Mouse (Mus musculus): ENCODE data around the gene Tspan15. TPM values are rescaled to one million over a fixed set of nuclear protein-coding genes. Genes with fewer than 3 reads are reported as not detected.

Tspan15 gene
- total and polyA plus RNA-seq, 2 experiments = 4.1 to 8.6 TPM

DNA sequence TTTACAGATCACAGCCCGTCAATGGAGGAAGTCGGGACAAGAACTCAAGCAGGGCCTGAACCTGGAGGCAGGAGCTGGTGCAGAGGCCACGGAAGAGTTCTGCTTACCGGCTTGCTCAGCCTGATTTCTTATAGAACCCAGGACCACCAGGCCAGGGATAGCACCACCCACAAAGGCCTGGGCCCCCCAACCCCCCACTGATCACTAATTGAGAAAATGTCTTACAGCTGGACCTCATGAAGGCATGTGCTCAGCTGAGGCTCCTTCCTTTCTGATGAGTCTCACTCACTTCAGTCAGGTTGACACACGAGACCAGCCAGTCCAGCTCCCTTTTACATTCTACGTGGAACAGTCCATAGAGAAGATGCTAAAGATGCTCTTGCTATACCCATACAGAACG, 5.2 kb downstream of the Tspan15 start:
- TF ChIP-seq POLR2A (IDR thresholded peaks at IDR 0.05; ENCODE audit: extremely low read depth, insufficient read depth, low read length) = no peak
- TF ChIP-seq CTCF (IDR thresholded peaks at IDR 0.05; ENCODE audit: low read depth, low read length) = no peak
- H3K4me1 ChIP-seq (ENCODE audit: control insufficient read depth, insufficient read depth, low read length) = no peaks in the 10 kb centered on the region; the same call in 1 of the 2 replicates
- no peak overlapping the region for H3K4me3 ChIP-seq (ENCODE audit: insufficient read depth, low read depth, low read length)
- WGBS = 81% methylated on average over 7 of the region's 7 CpGs
- DNase-seq (ENCODE audit: extremely low read depth, low read depth, low spot score) = no peak
- no peak overlapping the region for H3K27ac ChIP-seq (replicated peaks; ENCODE audit: insufficient read depth, low read depth, low read length)
- H3K27me3 ChIP-seq (ENCODE audit: control insufficient read depth, insufficient read depth, low read length) = no peaks in the 10 kb centered on the region
- peaks cover 4% of the 10 kb centered on the region; the same call in 1 of the 2 replicates for H3K79me2 ChIP-seq (ENCODE audit: control insufficient read depth, insufficient read depth, low read length)
- H3K36me3 ChIP-seq (ENCODE audit: control insufficient read depth, insufficient read depth, low read length) = no peaks in the 10 kb centered on the region
- no peak overlapping the region for H3K9ac ChIP-seq (ENCODE audit: low read depth, low read length)

- 58% methylated on average over 6 of the region's 6 CpGs for WGBS
- DNase-seq (ENCODE audit: extremely low read depth, low read depth, low spot score) = no peak
- Histone ChIP-seq H3K4me3 (ENCODE audit: insufficient read depth, low read depth, low read length) (no peak overlapping the region), H3K27me3 (ENCODE audit: control insufficient read depth, insufficient read depth, low read length) (no peaks in the 10 kb centered on the region), H3K9ac (ENCODE audit: low read depth, low read length) (no peak overlapping the region), H3K79me2 (ENCODE audit: control insufficient read depth, insufficient read depth, low read length) (no peaks in the 10 kb centered on the region; the same call in 1 of the 2 replicates), H3K36me3 (ENCODE audit: control insufficient read depth, insufficient read depth, low read length) (no peaks in the 10 kb centered on the region), H3K4me1 (ENCODE audit: control insufficient read depth, insufficient read depth, low read length) (no peaks in the 10 kb centered on the region; the same call in 1 of the 2 replicates), H3K27ac (replicated peaks; ENCODE audit: insufficient read depth, low read depth, low read length) (no peak overlapping the region)
- TF ChIP-seq CTCF (IDR thresholded peaks at IDR 0.05; ENCODE audit: low read depth, low read length) (no peak), POLR2A (IDR thresholded peaks at IDR 0.05; ENCODE audit: extremely low read depth, insufficient read depth, low read length) (no peak)
Measured at GRCm38 (mm10) chr10:62224231-62224630, 6.8 kb downstream of the Tspan15 start.

DNA sequence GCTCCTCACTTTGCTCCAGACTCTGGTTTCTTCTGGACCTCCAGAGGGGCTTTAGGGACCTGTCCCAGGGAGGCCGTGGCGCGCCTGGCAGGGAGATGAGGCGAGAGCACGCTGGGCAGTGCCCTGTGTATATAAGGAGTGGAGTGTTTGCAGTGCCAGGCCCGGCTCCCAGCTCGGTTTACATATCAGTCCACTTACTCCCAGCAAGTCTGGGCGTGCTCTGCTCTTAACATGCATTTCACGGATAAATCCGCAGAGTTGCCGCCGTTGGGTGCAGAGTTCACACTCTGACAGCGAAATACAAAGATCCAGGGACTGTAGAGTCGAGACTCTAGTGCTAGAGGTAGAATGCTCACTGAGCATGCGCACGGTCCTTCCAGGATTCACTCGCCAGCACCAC, 8.3 kb downstream of the Tspan15 start:
- no peak for DNase-seq (ENCODE audit: extremely low read depth, low read depth, low spot score)
- no peaks in the 10 kb centered on the region; the same call in 1 of the 2 replicates for H3K4me1 ChIP-seq (ENCODE audit: control insufficient read depth, insufficient read depth, low read length)
- 65% methylated on average over 17 of the region's 17 CpGs for WGBS
- no peaks in the 10 kb centered on the region; the same call in 1 of the 2 replicates for H3K79me2 ChIP-seq (ENCODE audit: control insufficient read depth, insufficient read depth, low read length)
- no peak overlapping the region for H3K4me3 ChIP-seq (ENCODE audit: insufficient read depth, low read depth, low read length)
- TF ChIP-seq POLR2A (IDR thresholded peaks at IDR 0.05; ENCODE audit: extremely low read depth, insufficient read depth, low read length) (no peak), CTCF (IDR thresholded peaks at IDR 0.05; ENCODE audit: low read depth, low read length) (no peak)
- H3K27ac ChIP-seq (replicated peaks; ENCODE audit: insufficient read depth, low read depth, low read length) = no peak overlapping the region
- no peaks in the 10 kb centered on the region for H3K27me3 ChIP-seq (ENCODE audit: control insufficient read depth, insufficient read depth, low read length)
- H3K36me3 ChIP-seq (ENCODE audit: control insufficient read depth, insufficient read depth, low read length) = no peaks in the 10 kb centered on the region
- no peak overlapping the region for H3K9ac ChIP-seq (ENCODE audit: low read depth, low read length)

DNA sequence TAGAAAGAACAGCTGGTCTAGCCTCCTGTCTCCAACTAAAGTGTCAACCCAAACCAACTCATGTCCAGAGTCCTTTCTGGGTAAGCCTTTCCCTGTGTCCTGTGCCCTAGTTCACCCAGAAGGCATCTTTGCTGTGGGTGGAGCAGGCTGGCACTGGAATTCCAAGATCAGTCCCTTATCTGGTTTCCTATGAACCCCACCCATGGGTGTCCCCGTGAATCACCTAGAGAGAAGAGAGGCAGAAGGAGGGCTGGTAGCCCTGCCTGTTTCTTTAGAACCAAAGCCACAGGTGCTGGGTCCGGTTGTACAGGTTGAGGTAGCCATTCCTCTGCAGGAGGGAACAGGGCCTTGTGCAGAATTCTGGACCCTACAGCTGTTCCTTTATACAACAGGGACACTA, 9.4 kb downstream of the Tspan15 start:
- H3K27me3 ChIP-seq (ENCODE audit: control insufficient read depth, insufficient read depth, low read length) = no peaks in the 10 kb centered on the region
- H3K36me3 ChIP-seq (ENCODE audit: control insufficient read depth, insufficient read depth, low read length) = no peaks in the 10 kb centered on the region
- H3K27ac ChIP-seq (replicated peaks; ENCODE audit: insufficient read depth, low read depth, low read length) = no peak overlapping the region
- no peak for TF ChIP-seq POLR2A (IDR thresholded peaks at IDR 0.05; ENCODE audit: extremely low read depth, insufficient read depth, low read length)
- no peak for TF ChIP-seq CTCF (IDR thresholded peaks at IDR 0.05; ENCODE audit: low read depth, low read length)
- no peak for DNase-seq (ENCODE audit: extremely low read depth, low read depth, low spot score)
- 82% methylated on average over 2 of the region's 2 CpGs for WGBS
- H3K9ac ChIP-seq (ENCODE audit: low read depth, low read length) = no peak overlapping the region
- no peaks in the 10 kb centered on the region; the same call in 1 of the 2 replicates for H3K79me2 ChIP-seq (ENCODE audit: control insufficient read depth, insufficient read depth, low read length)
- no peak overlapping the region for H3K4me3 ChIP-seq (ENCODE audit: insufficient read depth, low read depth, low read length)
- H3K4me1 ChIP-seq (ENCODE audit: control insufficient read depth, insufficient read depth, low read length) = no peaks in the 10 kb centered on the region; the same call in 1 of the 2 replicates

DNA sequence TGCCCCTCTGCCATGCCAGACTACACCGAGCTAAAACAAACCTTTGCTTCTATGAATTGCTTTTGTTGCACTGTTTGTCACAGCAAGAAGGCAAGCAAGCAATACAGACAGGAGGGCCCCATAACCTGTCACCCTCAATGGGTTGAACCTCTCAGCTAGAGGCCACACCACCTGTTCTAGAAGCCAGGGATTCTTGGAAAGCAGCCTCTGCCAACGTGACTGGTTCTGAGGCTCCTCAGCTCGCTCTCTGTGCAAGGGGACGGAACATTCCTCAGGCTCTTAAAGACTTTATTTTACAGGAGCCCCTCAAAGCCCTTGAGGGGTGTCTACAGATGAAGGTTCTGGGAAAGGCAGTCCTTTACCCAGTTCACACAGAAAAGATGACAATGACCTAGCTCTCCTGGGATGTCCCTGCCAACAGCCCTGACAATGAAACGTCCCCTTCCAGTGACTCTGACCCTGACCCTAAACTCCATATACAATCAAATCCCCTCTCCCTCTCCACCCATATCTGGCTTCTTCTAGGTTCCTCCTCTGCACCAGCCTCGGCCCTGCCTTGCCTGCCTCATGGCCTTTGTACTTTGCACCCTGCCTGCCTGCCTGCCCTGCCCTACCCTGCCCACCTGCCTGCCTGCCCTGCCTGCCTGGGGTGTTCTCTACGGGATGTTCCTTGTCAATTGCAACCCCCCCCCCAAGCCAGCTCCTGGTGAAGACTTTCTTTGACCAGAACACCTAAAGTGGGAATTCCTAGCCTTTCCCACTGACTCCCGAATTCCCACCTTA, 10.1 kb downstream of the Tspan15 start:
- Histone ChIP-seq H3K4me1 (ENCODE audit: control insufficient read depth, insufficient read depth, low read length) (no peaks in the 10 kb centered on the region; the same call in 1 of the 2 replicates), H3K79me2 (ENCODE audit: control insufficient read depth, insufficient read depth, low read length) (no peaks in the 10 kb centered on the region), H3K9ac (ENCODE audit: low read depth, low read length) (peak overlapping the region; percentile 19; the same call in 1 of the 2 replicates), H3K4me3 (ENCODE audit: insufficient read depth, low read depth, low read length) (no peak overlapping the region), H3K27me3 (ENCODE audit: control insufficient read depth, insufficient read depth, low read length) (no peaks in the 10 kb centered on the region), H3K27ac (replicated peaks; ENCODE audit: insufficient read depth, low read depth, low read length) (no peak overlapping the region), H3K36me3 (ENCODE audit: control insufficient read depth, insufficient read depth, low read length) (no peaks in the 10 kb centered on the region)
- no peak for DNase-seq (ENCODE audit: extremely low read depth, low read depth, low spot score)
- TF ChIP-seq CTCF (IDR thresholded peaks at IDR 0.05; ENCODE audit: low read depth, low read length) = no peak
- TF ChIP-seq POLR2A (IDR thresholded peaks at IDR 0.05; ENCODE audit: extremely low read depth, insufficient read depth, low read length) = no peak
- 59% methylated on average over 8 of the region's 8 CpGs for WGBS

- Histone ChIP-seq H3K4me3 (ENCODE audit: insufficient read depth, low read depth, low read length) (no peak overlapping the region), H3K36me3 (ENCODE audit: control insufficient read depth, insufficient read depth, low read length) (no peaks in the 10 kb centered on the region), H3K79me2 (ENCODE audit: control insufficient read depth, insufficient read depth, low read length) (no peaks in the 10 kb centered on the region), H3K27ac (replicated peaks; ENCODE audit: insufficient read depth, low read depth, low read length) (peak overlapping the region; percentile 56), H3K9ac (ENCODE audit: low read depth, low read length) (no peak overlapping the region), H3K4me1 (ENCODE audit: control insufficient read depth, insufficient read depth, low read length) (no peaks in the 10 kb centered on the region; the same call in 1 of the 2 replicates), H3K27me3 (ENCODE audit: control insufficient read depth, insufficient read depth, low read length) (no peaks in the 10 kb centered on the region)
- DNase-seq (ENCODE audit: extremely low read depth, low read depth, low spot score) = no peak
- TF ChIP-seq POLR2A (IDR thresholded peaks at IDR 0.05; ENCODE audit: extremely low read depth, insufficient read depth, low read length) (no peak), CTCF (IDR thresholded peaks at IDR 0.05; ENCODE audit: low read depth, low read length) (no peak)
- WGBS = 55% methylated on average over 7 of the region's 7 CpGs
Measured at GRCm38 (mm10) chr10:62218789-62219172, 12.3 kb downstream of the Tspan15 start.
